Mouse (Mus musculus): ENCODE measurements around the gene Prpf38b. TPM values are rescaled to one million over a fixed set of nuclear protein-coding genes. Genes with fewer than 3 reads are reported as not detected.

Prpf38b gene
- polyA plus RNA-seq (2017; shearing (Covaris generic)): 94.3 TPM

GRCm38 (mm10) chr3:108911548-108912413 is at the start of gene Prpf38b:
TSS of gene Prpf38b (minus strand) at chr3:108911727.

GRCm38 (mm10) chr3:108940001-108940633 is 28.6 kb upstream of the Prpf38b start, which contains the start of gene Gm9857:
TSS of gene Gm9857 (minus strand) at chr3:108940445.

GRCm38 (mm10) chr3:108939573-108939972 is 28.0 kb upstream of the Prpf38b start, which contains the start of gene Henmt1:
TSS of gene Henmt1 (plus strand) at chr3:108939873.

GRCm38 (mm10) chr3:108889908-108890307 is 21.6 kb downstream of the Prpf38b start, which contains the start of gene Fndc7:
TSS of gene Fndc7 (minus strand) at chr3:108890008.

Other genes starting within 250 kb of the Prpf38b start
- 3.2 TPM for gene Gpsm2, start 189.4 kb downstream of the Prpf38b start, polyA plus RNA-seq (2017; shearing (Covaris generic))
- gene Aknad1, start 172.1 kb downstream of the Prpf38b start, polyA plus RNA-seq (2017; shearing (Covaris generic)): not detected
- 76.5 TPM for gene Stxbp3, start 71.2 kb downstream of the Prpf38b start, polyA plus RNA-seq (2017; shearing (Covaris generic))
- 0.24 TPM for gene Fndc7, start 21.7 kb downstream of the Prpf38b start, polyA plus RNA-seq (2017; shearing (Covaris generic))
- gene Henmt1, start 28.1 kb upstream of the Prpf38b start, polyA plus RNA-seq (2017; shearing (Covaris generic)): 0.98 TPM
- gene Gm9857, start 28.7 kb upstream of the Prpf38b start, polyA plus RNA-seq (2017; shearing (Covaris generic)): not detected
- gene Fam102b, start 115.9 kb upstream of the Prpf38b start, polyA plus RNA-seq (2017; shearing (Covaris generic)): 1.2 TPM
- not detected for gene Slc25a54, start 168.7 kb upstream of the Prpf38b start, polyA plus RNA-seq (2017; shearing (Covaris generic))
- 23.5 TPM for gene Slc25a24, start 211.4 kb upstream of the Prpf38b start, polyA plus RNA-seq (2017; shearing (Covaris generic))